Mouse (Mus musculus): ENCODE measurements at regions not wholly inside any gene's neighbourhood (a gene's known extent, or its start where the extent isn't known, plus 50 kb on each side); places are given as distances from the start of the nearest gene placed in this dataset.

- intact Hi-C loops (cut with DNase I), result no loop called here
- DNase-seq (ENCODE audit: low spot score in 2 of 2), result no peak
Measured at GRCm38 (mm10) chr1:193632115-193632514, 262.0 kb upstream of the Camk1g start.

GRCm38 (mm10) chr1:193629887-193630286, 259.8 kb upstream of the Camk1g start:
- intact Hi-C loops (cut with DNase I), result no loop called here
- no peak for DNase-seq (ENCODE audit: low spot score in 2 of 2)

GRCm38 (mm10) chr1:193626924-193627849, 257.1 kb upstream of the Camk1g start:
- DNase-seq (ENCODE audit: low spot score in 2 of 2), result no peak
- intact Hi-C loops (cut with DNase I), result no loop called here

GRCm38 (mm10) chr1:193625101-193625956, 255.2 kb upstream of the Camk1g start:
- intact Hi-C loops (cut with DNase I), result no loop called here
- DNase-seq (ENCODE audit: low spot score in 2 of 2), result no peak

DNA sequence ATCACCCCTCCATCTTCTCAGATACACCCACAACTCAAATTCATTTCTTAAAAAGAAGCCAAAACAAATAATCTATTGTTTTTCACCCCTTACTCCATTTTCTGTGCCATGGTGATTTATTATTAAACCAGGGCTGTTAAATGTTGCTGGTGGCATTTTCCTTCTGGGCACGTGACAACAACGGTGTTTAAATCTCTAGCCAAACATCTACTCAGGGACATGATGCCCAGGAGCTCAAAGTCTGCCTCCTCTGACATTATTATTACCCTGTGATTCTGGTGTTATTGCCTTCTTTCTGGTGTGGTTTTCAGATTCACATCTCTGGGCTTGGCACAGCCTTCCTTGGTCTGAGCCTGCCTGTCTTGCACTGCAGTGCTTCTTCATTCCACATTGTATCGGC, 253.5 kb upstream of the Camk1g start:
- intact Hi-C loops (cut with DNase I), result no loop called here
- DNase-seq (ENCODE audit: low spot score in 2 of 2), result no peak

DNA sequence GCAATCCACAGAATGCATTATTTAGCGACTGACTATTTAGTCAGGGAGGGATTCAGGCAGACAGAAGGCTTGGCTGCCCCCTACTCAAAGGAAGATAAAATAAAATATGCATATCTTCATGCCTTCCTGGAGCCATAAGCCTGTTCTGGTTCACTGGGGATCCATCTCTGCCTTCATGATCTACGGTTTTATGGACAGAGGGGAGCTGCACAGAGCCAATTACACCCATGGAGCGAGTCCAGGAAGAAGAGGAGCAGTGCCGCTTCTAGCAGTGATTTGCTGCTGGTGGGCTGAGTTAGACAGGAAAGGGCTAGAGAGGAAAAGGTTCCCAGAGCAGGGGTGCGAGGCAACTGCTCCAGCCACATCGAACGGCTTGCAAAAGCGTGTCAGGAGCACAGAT, 248.2 kb upstream of the Camk1g start:
- no peak for DNase-seq (ENCODE audit: low spot score in 2 of 2)
- intact Hi-C loops (cut with DNase I), result no loop called here

DNA sequence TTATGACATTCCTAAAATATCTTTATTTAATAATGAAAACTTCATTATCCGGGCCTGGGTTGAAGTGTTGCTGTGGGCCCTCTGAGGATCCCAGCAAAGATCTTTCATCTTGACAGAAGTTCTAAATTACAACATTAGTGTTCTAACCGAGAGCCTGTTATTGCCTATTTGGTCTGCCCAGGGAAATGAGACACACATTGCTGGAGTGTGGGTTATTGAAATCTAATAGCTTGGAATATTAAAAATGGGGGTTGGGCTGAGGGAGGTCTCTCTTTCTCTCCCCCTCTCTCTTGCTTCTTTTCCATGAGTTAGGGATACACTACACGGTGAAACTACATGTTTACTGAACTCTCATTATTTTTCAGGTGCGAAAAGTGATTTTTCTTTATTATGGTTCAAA, 240.4 kb upstream of the Camk1g start:
- no peak for DNase-seq (ENCODE audit: low spot score in 2 of 2)

GRCm38 (mm10) chr1:193599895-193600294, 229.8 kb upstream of the Camk1g start:
- DNase-seq (ENCODE audit: low spot score in 2 of 2), result no peak
- intact Hi-C loops (cut with DNase I), result no loop called here

More for the DNA sequence above, 240.4 kb upstream of the Camk1g start:
- intact Hi-C loops (cut with DNase I), result no loop called here

DNA sequence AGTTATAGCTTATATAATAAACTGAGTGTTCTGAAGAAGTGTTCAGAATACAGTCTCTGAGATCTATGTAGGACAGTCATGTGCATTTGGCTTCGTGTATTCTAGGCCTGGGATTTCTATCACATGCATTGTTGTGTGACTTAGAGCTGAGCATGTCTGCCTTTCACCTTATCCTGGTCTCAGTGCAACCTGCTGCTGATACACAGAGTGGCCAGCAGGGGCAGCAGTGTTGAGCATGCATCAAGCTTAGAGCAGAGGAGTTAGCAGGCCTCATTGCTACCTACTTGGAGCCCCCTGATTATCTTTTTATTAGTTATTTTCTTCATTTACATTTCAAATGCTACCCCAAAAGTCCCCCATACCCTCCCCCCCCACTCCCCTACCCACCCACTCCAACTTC, 229.1 kb upstream of the Camk1g start:
- no peak for DNase-seq (ENCODE audit: low spot score in 2 of 2)
- intact Hi-C loops (cut with DNase I), result no loop called here

DNA sequence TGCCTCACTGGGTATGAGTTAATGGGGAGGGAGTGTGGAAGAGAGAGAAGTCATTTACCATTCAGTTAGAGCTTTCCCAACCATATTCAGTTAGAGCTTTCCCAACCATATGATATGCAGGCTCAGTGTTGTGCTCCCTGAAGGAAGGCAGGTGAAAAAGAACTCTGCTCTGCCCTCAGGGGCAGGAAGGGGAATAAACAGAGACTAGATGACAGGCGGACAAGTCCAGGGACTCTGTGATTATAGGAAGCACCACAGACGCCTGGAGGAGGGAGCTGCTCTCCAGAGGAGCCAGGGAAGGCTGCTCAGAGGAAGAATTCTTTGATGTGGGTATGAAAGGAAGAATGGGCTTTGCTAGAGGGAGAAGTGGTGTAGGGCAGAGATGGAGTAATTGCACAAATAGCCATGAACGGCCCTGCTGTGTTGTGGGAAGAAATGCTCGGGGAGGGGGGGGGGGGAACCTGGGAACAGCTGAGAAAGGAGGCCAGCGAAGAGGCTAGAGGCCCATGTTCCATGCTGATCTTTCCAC, 220.3 kb upstream of the Camk1g start:
- intact Hi-C loops (cut with DNase I), result no loop called here
- no peak for DNase-seq (ENCODE audit: low spot score in 2 of 2)

- peak; percentile 76 to 84 for DNase-seq (ENCODE audit: low spot score in 2 of 2)
- intact Hi-C loops (cut with DNase I), result loop anchor here (5.0 to 10.0 kb wide), 4 partner anchors 86 to 456 kb away; no protein-coding TSS in a partner anchor
Measured at GRCm38 (mm10) chr1:193588477-193589464, 218.7 kb upstream of the Camk1g start.

- intact Hi-C loops (cut with DNase I), result loop anchor here (2.0 to 10.0 kb wide), 5 partner anchors 83 to 457 kb away; no protein-coding TSS in a partner anchor
- DNase-seq (ENCODE audit: low spot score in 2 of 2), result no peak
Measured at GRCm38 (mm10) chr1:193587317-193587716, 217.2 kb upstream of the Camk1g start.

DNA sequence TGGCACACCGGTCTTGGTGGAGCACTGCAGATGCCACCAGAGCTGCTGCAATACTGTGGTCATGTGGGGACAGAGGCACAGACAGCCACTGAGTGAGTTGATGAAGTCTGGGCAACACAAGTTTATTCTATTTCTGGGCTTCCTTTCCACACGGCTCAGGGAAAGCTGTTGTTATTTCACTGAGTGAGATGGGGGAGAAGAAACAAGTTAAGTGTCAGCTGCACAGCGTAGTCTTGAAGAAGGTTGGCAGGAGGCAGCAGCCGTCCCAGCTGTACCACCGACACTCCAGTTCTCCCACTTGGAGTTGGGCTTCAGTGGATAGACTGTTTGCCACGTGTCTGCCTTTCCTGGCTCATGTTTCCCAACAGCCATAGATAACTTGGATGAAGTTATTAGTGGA, 216.8 kb upstream of the Camk1g start:
- DNase-seq (ENCODE audit: low spot score in 2 of 2), result peak; percentile 73 to 90
- intact Hi-C loops (cut with DNase I), result loop anchor here (2.0 to 10.0 kb wide), 5 partner anchors 84 to 458 kb away; no protein-coding TSS in a partner anchor

GRCm38 (mm10) chr1:193583791-193584190, 213.7 kb upstream of the Camk1g start:
- intact Hi-C loops (cut with DNase I), result loop anchor here (10.0 kb wide), 1 partner anchor 461 kb away; no protein-coding TSS in a partner anchor
- peak; percentile 36 to 56 for DNase-seq (ENCODE audit: low spot score in 2 of 2)

DNA sequence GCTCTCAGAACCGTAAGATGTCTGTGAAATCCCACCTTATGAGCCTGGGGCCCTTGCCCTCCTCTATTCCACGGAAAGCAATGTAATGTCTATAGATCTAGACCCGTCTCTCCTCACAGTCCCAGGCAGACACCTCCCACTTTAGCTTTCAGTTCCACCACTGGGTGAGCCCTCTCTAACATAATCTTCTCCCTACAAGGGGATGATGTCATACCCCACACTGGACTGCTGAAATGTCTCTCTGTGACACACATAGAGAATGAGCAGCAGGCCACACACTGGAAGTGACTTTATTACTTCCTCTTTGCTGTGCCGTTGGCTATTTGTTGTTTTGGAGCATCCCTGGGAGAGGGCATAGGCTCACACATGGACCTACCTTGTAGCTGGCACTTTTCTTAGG, 210.3 kb upstream of the Camk1g start:
- no peak for DNase-seq (ENCODE audit: low spot score in 2 of 2)
- intact Hi-C loops (cut with DNase I), result loop anchor here (10.0 kb wide), 1 partner anchor 464 kb away; no protein-coding TSS in a partner anchor

DNA sequence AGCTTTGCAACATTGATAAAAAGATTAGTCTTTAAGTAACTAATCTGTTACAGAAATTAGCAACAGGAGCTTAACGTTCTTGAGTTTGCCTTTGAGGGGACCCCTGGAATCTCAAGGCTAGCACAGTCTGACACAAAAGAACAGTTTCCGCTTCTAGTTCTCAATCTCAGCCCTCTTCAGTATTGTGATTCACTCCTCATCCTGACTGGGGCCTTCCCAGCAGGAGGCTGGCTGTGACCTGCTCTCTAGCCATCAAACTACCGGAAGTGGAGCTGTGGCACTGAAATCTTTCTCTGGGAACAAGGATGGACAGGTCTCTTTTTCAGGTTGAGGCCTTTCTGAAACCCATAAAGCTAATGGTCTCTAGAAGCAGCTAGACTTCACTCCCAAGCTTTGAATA, 209.6 kb upstream of the Camk1g start:
- intact Hi-C loops (cut with DNase I), result loop anchor here (5.0 to 10.0 kb wide), 3 partner anchors 465 to 1043 kb away; no protein-coding TSS in a partner anchor
- DNase-seq (ENCODE audit: low spot score in 2 of 2), result no peak

DNA sequence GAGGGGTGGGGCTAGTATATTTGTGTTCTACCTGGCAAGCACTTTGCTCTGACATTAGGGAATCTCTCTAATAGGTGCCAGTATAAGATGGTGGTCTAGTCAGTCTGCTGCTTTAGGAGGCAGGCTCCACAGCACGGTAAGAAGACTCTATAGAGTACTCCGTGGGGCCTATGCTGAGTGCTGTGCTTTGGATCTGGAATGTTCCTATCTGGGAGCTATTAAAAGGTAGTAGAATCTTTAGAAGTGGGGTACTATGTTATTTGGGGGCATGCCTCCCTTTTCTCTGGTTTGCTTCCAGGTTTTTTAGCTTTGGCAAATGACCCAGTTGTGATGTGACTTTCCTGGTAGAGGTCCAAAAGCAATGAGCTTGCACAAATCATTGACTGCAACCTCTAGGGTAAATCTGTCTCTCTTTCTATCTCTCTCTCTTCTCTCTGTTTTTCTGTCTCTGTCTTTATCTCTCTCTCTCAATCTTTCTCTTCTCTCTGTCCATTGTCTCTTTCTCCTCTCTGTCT, 208.6 kb upstream of the Camk1g start:
- DNase-seq (ENCODE audit: low spot score in 2 of 2), result no peak
- intact Hi-C loops (cut with DNase I), result loop anchor here (5.0 to 10.0 kb wide), 2 partner anchors 646 to 1044 kb away; no protein-coding TSS in a partner anchor

- DNase-seq (ENCODE audit: low spot score in 2 of 2), result no peak
- intact Hi-C loops (cut with DNase I), result loop anchor here (5.0 to 10.0 kb wide), 2 partner anchors 647 to 1044 kb away; no protein-coding TSS in a partner anchor
Measured at GRCm38 (mm10) chr1:193577821-193578220, 207.7 kb upstream of the Camk1g start.

All from left cerebral cortex, postnatal 14 days (tissue).